Mouse (Mus musculus) neural tube, embryonic 11.5 days (tissue): ENCODE measurements around the gene Gdf10. TPM values are rescaled to one million over a fixed set of nuclear protein-coding genes. Genes with fewer than 3 reads are reported as not detected.
A peak's percentile ranks its signal among the peaks of the same experiment; 100 is the strongest.

Experiments
- ATAC-seq: fragments of 200-750 bp; cut with Nextera tagmentation; 2 replicates; pipeline ENCODE4 v1.8.0; 2017; ENCODE audit warnings: moderate number of reproducible peaks, mild to moderate bottlenecking, moderate TSS enrichment, moderate library complexity; ENCODE audit not compliant: insufficient read depth, low FRiP score, low TSS enrichment
- DNase-seq: peaks from one replicate; pipeline ENCODE4 v3.0.0-alpha.2; 2015; ENCODE audit warnings: low spot score
- H3K27ac ChIP-seq: fragments of 300-500 bp; sonication (generic); 2 replicates; pipeline ENCODE4 v1.5.1; 2014; ENCODE audit warnings: low read depth, mild to moderate bottlenecking, low read length
- H3K27me3 ChIP-seq: fragments of 300-500 bp; sonication (generic); 2 replicates; pipeline ENCODE4 v1.6.1; 2014; ENCODE audit warnings: mild to moderate bottlenecking, low read length, mixed read lengths; ENCODE audit not compliant: control insufficient read depth, insufficient read depth
- H3K36me3 ChIP-seq: fragments of 300-500 bp; sonication (generic); 2 replicates; pipeline ENCODE4 v1.6.1; 2014; ENCODE audit warnings: mild to moderate bottlenecking, low read length, moderate library complexity, mixed read lengths; ENCODE audit not compliant: control insufficient read depth, insufficient read depth
- H3K4me1 ChIP-seq: fragments of 300-500 bp; sonication (generic); 2 replicates; pipeline ENCODE4 v1.6.1; 2014; ENCODE audit warnings: low read length, mixed read lengths; ENCODE audit not compliant: control insufficient read depth, insufficient read depth
- H3K4me2 ChIP-seq: fragments of 300-500 bp; sonication (generic); 2 replicates; pipeline ENCODE4 v1.6.1; 2014; ENCODE audit warnings: low read depth, mild to moderate bottlenecking, moderate library complexity
- H3K4me3 ChIP-seq: fragments of 300-500 bp; sonication (generic); 2 replicates; pipeline ENCODE4 v1.5.1; 2014; ENCODE audit warnings: low read depth, low read length
- H3K9ac ChIP-seq: fragments of 300-500 bp; sonication (generic); 2 replicates; pipeline ENCODE4 v1.6.1; 2014; ENCODE audit warnings: mild to moderate bottlenecking, low read length
- H3K9me3 ChIP-seq: fragments of 300-500 bp; sonication (generic); 2 replicates; pipeline ENCODE4 v1.6.1; 2016; ENCODE audit warnings: low read length; ENCODE audit not compliant: control insufficient read depth
- WGBS: fragments of 180-500 bp; shearing (Covaris S2); extraction: QIAGEN DNeasy Blood & Tissue Kit; methylation state at CpG from one replicate; pipeline ENCODE4 v1.1.7; 2014; 5-methylcytosine and 5-hydroxymethylcytosine counted together
- polyA plus RNA-seq: library from polyadenylated mRNA; unstranded; fragments of >200 nt; fragmentation: Nextera tagmentation; extraction: Ambion mirVana; gene quantifications from 2 replicates; pipeline ENCODE4 v1.2.1, GENCODE M21; 2014

The Gdf10 gene
- polyA plus RNA-seq, 1 experiment from 2014 or later, result 20.3 TPM

DNA sequence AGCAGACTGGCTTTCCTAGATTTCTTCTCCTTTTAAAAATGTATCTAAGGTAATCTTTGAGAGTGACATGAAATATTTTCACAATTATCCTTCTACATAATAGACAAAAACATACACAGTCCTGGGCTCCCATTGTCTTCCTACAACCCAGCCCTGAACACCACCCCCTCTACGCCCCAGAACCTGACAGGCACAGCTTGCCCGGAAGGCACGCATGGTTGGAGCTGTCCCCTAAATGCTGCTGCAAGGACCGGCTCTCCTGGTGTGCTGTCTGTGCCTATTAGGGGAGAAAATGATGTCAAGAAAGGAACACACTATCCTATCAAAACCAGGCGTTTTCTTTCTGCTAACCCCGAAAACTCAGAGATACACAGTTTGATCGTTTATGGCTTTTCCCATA is 54.4 kb downstream of the Gdf10 start:
- no peaks in the 10 kb centered on the region for H3K36me3 ChIP-seq
- no peak overlapping the region for H3K4me3 ChIP-seq
- no peaks in the 10 kb centered on the region for H3K9me3 ChIP-seq
- no peak overlapping the region for H3K27ac ChIP-seq
- 41% methylated on average over 7 of the region's 7 CpGs for WGBS
- no peaks in the 10 kb centered on the region for H3K4me1 ChIP-seq
- H3K27me3 ChIP-seq, result 0 out of 2 replicates have a peak, but pooled peaks cover 2% of the 10 kb centered on the region
- DNase-seq (no peak), ATAC-seq (no peak)
- no peak overlapping the region for H3K4me2 ChIP-seq
- H3K9ac ChIP-seq, result no peak overlapping the region

DNA sequence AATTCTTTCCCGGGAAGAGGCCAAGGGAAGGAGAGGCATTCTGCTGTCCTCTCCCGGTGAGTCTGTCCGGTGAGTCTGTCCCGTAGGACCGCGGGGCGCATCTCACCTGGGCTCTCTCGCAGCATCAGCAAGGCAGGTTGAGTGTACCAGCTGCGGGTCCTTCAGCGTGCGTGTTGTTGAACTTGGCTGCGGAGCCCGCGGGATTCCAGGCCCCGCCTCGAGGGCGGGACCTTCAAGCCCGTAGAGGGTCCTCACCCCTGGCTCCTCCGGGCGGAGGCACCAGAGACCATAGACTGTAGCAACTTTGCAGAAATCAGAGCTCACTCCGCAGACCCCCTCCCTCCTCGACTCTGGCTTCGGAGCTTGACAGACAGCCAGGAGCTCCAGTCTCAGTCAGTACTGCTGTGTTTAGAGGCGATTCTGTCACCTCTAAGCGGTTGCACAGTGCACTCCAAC is 55.2 kb downstream of the Gdf10 start, which contains the start of gene Zfp488:
Gene Zfp488 (minus strand): TSS at position 161 of the 456 bp plus-strand sequence.
- H3K27ac ChIP-seq, result no peak within 1 kb of the TSS
- no peaks in the 10 kb centered on the region for H3K9me3 ChIP-seq
- DNase-seq (peak; percentile 47), ATAC-seq (no peak)
- H3K9ac ChIP-seq, result peak within 1 kb of the TSS; percentile 31; the same call in 1 of the 2 replicates
- H3K36me3 ChIP-seq, result no peaks in the 10 kb centered on the region
- peak within 1 kb of the TSS; percentile 63 for H3K4me2 ChIP-seq
- H3K4me1 ChIP-seq, result no peaks in the 10 kb centered on the region
- H3K4me3 ChIP-seq, result peak within 1 kb of the TSS; percentile 31
- 3% methylated on average over 25 of the region's 25 CpGs for WGBS
- 0 out of 2 replicates have a peak, but pooled peaks cover 2% of the 10 kb centered on the region for H3K27me3 ChIP-seq

Other genes starting within 250 kb of the Gdf10 start
- gene Gdf2, start 17.5 kb downstream of the Gdf10 start, polyA plus RNA-seq, result 0.08 TPM in 1 of 2 replicates, not detected in the other
- not detected in 2 replicates for gene Rbp3, start 30.4 kb downstream of the Gdf10 start, polyA plus RNA-seq
- gene Zfp488, start 55.2 kb downstream of the Gdf10 start, polyA plus RNA-seq, result 0.47 and 0.84 TPM in 2 replicates
- not detected in 2 replicates for gene Gm30083, start 91.6 kb downstream of the Gdf10 start, polyA plus RNA-seq
- not detected in 2 replicates for gene Gm5460, start 93.2 kb downstream of the Gdf10 start, polyA plus RNA-seq
- not detected in 2 replicates for gene Antxrl, start 129.1 kb downstream of the Gdf10 start, polyA plus RNA-seq
- gene Anxa8, start 162.4 kb downstream of the Gdf10 start, polyA plus RNA-seq, result 0.64 and 0.78 TPM in 2 replicates
- not detected in 2 replicates for gene A630023A22Rik, start 179.2 kb downstream of the Gdf10 start, polyA plus RNA-seq
- not detected in 2 replicates for gene Npy4r, start 228.9 kb downstream of the Gdf10 start, polyA plus RNA-seq